Mouse (Mus musculus) Patski (cell line): Measurements from ENCODE around the gene Adh1. TPM values are rescaled to one million over a fixed set of nuclear protein-coding genes. Genes with fewer than 3 reads are reported as not detected.

Experiments used
- ATAC-seq: fragments of 100-300 bp; one replicate; pipeline ENCODE4 v1.8.0; 2021
- CTCF ChIA-PET: fragments of 350-600 bp; sonication (Branson Sonifier 250); formaldehyde crosslinking; loops from one replicate; lab custom pipeline; 2022; ENCODE audit warnings: inconsistent platforms; lab: Charles Lee
- POLR2A ChIA-PET: fragments of 350-600 bp; sonication (Branson Sonifier 250); formaldehyde crosslinking; loops from one replicate; lab custom pipeline; 2022; ENCODE audit warnings: antibody characterized with exemption, inconsistent platforms; lab: Charles Lee
- DNase-seq: peaks from one replicate; pipeline ENCODE4 v3.0.0-alpha.2; 2011; ENCODE audit warnings: low read depth, low spot score
- H3K27me3 ChIP-seq: fragments of 371-371 bp; one replicate; pipeline ENCODE4 v1.5.1; 2021
- CTCF ChIP-seq: fragments of 100-300 bp; IDR thresholded peaks from one replicate; pipeline ENCODE4 v1.5.1; 2021
- in situ Hi-C: fragments of 300-500 bp; cut with MboI; formaldehyde crosslinking; loops from 3 replicates; pipeline ENCODE4 v1.11.1; 2018; ENCODE audit warnings: low pct_unique_long_range_greater_than_20kb, mixed read lengths
- polyA plus RNA-seq: library from polyadenylated mRNA; unstranded; gene quantifications from one replicate; pipeline ENCODE4 v1.2.3, GENCODE M21; 2021

The Adh1 gene
- polyA plus RNA-seq, 1 experiment from 2014 or later: 1.1 TPM

DNA sequence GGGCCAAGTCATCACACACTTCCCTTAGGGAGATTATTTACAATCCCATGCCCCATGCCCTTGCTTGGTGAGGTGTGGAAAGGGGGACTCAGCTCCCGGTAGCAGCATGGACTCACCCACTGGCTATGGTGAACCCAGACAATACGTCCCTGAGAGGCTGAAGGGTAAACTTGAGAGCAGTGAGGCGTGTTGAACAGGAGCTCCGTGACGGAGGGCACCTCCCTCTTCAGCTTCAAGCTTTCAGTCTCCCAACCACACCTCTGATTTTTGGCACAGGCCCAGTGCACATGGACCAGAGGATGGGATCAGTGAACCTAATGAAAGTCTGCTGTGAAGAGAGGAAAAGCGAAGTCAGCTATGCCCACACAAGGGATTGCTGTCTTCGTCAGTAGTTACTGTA, 12.8 kb upstream of the Adh1 start:
- ChIA-PET CTCF (interaction anchor here (1.3 to 1.8 kb wide), 2 partner anchors 15 to 17 kb away, joined by 4 read pairs; no protein-coding TSS in a partner anchor), POLR2A (interaction anchor here (0.6 to 0.7 kb wide), 2 partner anchors 23 to 186 kb away, joined by 3 read pairs; no protein-coding TSS in a partner anchor)
- no peak for DNase-seq
- in situ Hi-C loops: no loop called here
- no peak for TF ChIP-seq CTCF
- ATAC-seq: no peak
- H3K27me3 ChIP-seq: no peaks in the 10 kb centered on the region

DNA sequence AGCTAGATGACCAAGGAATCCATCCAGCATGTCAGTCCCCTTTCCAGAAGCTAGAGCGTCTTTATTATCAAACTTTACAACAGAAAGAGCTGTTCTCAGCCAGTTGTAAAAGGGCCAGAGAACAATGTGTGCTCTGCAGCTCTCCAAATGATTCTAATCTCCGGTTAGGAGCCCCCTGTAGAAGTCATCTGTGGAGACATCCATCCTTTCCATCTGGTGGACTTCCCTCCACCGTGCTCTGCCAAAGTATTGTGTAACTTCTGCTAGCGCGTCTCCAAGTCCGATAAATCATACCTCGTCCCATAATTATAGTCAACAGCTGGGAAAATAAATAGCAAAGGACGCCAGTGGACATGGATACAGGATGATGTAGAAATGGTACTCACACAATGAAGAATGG, 12.0 kb upstream of the Adh1 start:
- no peak for ATAC-seq

DNA sequence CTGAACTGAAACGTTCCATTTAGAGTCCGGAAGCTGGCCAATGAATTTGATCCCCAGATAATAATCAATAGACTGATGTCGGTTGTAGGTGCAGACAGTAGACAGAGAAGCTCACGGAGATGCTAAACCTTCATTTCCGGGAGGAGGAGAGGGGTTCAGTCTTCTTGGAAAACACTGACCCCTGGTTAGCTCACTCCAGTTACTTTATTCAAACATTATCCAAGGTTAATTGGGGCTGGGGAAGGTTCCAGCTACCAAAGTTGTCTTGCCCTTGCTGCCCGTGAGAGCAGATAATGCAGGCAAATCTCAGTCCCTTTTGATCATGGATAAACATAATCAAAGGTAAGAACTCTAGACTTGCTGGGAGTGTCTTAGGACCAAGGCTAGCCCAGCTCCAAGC, 9.6 kb upstream of the Adh1 start:
- ChIA-PET CTCF (interaction anchor here (0.8 to 2.9 kb wide), 6 partner anchors 8 to 31 kb away, joined by 3 to 14 read pairs (median 4); no protein-coding TSS in a partner anchor), POLR2A (interaction anchor here (0.6 to 2.7 kb wide), 2 partner anchors 10 to 20 kb away, joined by 3 to 7 read pairs; no protein-coding TSS in a partner anchor)
- H3K27me3 ChIP-seq: no peaks in the 10 kb centered on the region
- ATAC-seq (no peak), DNase-seq (no peak)
- in situ Hi-C loops: no loop called here
- no peak for TF ChIP-seq CTCF

More for the DNA sequence above, 12.0 kb upstream of the Adh1 start:
- CTCF ChIA-PET: interaction anchor here (1.3 to 1.8 kb wide), 3 partner anchors 14 to 24 kb away, joined by 3 to 4 read pairs (median 4); no protein-coding TSS in a partner anchor
- no peak for TF ChIP-seq CTCF
- in situ Hi-C loops: no loop called here
- POLR2A ChIA-PET: interaction anchor here (0.7 kb wide), 1 partner anchor 22 kb away, joined by 3 read pairs; no protein-coding TSS in a partner anchor
- H3K27me3 ChIP-seq: no peaks in the 10 kb centered on the region
- no peak for DNase-seq

DNA sequence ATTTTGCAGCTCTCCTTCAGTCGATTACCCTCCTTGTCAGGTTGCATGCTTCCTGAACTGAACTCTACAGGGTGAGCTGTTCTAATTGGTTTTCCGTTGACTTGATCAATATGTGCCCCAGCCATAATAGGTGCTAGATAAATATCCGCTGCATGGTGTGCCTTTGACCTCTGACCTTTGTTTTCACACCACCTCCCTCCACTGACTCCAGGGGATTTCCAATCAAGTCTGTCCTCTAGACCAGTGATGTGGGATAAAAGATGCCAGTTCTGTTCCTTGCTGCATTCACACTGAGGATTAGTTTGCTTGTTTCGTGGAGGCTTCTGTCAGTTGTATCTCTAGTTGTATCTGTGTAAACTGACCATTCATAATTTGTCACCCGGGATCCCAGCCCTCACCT, 6.6 kb upstream of the Adh1 start:
- DNase-seq: no peak
- POLR2A ChIA-PET: no interaction called here
- in situ Hi-C loops: no loop called here
- TF ChIP-seq CTCF: no peak
- CTCF ChIA-PET: no interaction called here
- H3K27me3 ChIP-seq: no peaks in the 10 kb centered on the region
- ATAC-seq: no peak

DNA sequence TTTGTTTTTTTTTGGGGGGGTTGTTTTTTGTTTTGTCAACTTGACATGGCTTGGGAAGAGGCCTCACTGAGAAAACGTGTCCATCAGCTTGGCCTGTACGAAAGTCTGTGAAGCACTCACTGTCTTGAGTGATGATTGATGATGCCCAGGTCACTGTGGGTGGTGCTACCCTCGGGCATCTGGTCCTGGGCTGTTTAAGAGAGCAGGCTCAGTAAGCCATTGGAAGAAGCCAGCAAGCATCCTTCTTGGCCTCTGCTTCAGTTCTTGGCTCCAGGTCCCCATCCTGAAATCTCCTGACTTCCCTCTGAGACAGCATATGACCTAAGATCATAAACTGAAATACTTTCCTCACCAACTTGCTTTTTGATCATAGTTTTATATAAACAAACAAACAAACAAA, 5.4 kb upstream of the Adh1 start:
- ATAC-seq: no peak
- ChIA-PET CTCF (interaction anchor here (1.4 to 1.9 kb wide), 2 partner anchors 9 to 16 kb away, joined by 4 to 5 read pairs; no protein-coding TSS in a partner anchor), POLR2A (interaction anchor here (0.6 kb wide), 1 partner anchor 35 kb away, joined by 6 read pairs; no protein-coding TSS in a partner anchor)
- in situ Hi-C loops: no loop called here
- no peaks in the 10 kb centered on the region for H3K27me3 ChIP-seq
- TF ChIP-seq CTCF: no peak
- DNase-seq: no peak

DNA sequence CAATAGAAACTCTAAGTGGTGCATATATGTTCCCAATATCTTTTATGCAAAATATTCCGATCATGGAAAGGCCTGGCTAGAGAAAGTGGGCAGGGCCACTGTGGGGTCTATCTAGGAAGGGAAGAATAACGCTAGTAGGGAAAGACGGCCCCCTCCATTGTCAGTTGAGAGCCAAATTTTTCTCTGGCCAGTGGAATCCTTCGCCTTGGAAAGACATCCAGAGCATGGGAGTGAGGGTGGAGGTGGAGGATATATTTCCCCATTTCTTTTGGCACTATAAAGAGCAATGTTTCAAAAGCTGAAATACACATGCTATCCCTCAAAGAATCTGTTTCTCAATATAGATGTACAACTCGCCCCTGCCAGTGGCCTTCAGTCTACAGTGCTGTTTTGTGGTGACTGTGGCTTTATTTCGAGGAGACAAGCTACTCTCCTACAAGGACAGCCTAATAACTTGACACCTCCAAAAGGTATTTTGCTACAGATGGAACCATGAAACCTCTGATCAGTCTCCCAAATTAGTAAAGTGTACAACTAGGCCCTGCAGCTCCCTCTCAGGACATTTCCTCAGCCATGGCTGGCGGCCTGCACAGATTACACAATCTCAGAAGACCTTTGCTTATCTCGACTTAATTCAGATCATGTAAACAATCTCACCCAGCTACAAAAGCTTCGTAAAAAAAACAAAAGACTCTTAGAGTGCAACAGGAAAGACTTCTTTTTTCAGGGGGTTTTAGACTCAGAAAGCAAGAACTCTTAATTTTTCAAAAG, 4.8 kb upstream of the Adh1 start:
- DNase-seq (no peak), ATAC-seq (no peak)
- in situ Hi-C loops: no loop called here
- no peaks in the 10 kb centered on the region for H3K27me3 ChIP-seq
- no peak for TF ChIP-seq CTCF
- CTCF ChIA-PET: interaction anchor here (1.4 to 1.9 kb wide), 3 partner anchors 10 to 17 kb away, joined by 4 to 5 read pairs (median 4); no protein-coding TSS in a partner anchor
- POLR2A ChIA-PET: interaction anchor here (0.7 kb wide), 1 partner anchor 29 kb away, joined by 3 read pairs; no protein-coding TSS in a partner anchor

DNA sequence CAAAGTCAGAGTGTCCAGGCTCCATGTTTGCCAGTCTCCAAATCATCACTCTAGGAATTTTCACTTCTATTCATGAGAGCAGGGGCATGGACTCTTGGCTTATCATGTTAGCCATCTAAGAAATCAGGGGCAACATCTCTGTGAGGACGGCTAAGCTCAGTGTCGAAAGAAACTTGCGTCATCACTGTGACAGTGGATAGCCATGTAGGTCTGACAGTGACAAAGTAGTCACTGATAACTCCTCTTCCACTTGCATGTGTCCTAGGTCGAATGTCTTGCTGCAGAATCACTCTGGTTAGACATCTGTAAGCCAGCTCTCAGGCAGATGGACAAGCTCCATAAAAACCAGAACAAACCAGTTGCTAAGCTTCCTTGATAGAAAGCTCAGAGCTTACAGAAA, 1.8 kb downstream of the Adh1 start:
- no peak for ATAC-seq
- POLR2A ChIA-PET: no interaction called here
- in situ Hi-C loops: no loop called here

DNA sequence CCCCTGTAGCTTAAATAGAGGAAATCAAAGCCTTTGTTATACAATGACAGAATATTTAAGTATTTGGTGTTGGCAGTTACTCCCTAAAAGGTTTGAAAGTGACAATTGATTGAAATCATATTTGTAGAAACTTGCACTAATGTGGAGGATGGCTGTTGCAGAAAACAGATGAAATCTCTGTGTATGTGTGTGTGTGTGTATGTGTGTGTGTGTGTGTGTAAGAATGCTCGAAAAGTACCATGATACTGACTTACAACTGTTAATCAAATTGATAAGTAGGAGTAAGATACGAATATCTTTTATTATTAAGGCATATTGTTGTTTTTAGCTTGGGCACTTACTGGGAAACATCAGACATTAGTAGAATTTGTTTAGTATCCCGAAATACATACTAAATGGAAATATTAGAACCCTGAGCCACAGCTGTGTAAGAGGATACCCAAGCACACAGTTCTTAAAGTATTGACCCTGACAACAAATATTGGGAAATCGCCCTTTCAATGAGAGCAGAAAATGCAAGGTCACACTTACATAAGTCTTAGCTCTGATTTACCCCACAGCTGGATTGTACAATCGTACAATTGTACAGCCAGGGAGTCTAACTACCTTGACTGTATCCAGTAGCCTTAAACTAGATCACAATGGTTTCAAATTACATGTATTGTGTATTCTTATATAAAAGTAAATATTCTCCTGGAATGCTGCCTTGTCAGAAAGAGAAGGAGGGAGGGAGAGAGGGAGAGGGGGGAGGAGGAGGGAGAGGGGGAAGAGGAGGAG, 2.6 kb downstream of the Adh1 start:
- ChIA-PET POLR2A (interaction anchor here (0.7 kb wide), 1 partner anchor 963 kb away, joined by 5 read pairs; no protein-coding TSS in a partner anchor), CTCF (interaction anchor here (0.8 to 3.6 kb wide), 7 partner anchors 8 to 66 kb away, joined by 3 to 21 read pairs (median 4); no protein-coding TSS in a partner anchor)
- H3K27me3 ChIP-seq: no peaks in the 10 kb centered on the region
- in situ Hi-C loops: no loop called here
- no peak for DNase-seq
- ATAC-seq: no peak
- no peak for TF ChIP-seq CTCF

More for the DNA sequence above, 1.8 kb downstream of the Adh1 start:
- CTCF ChIA-PET: interaction anchor here (0.9 to 3.6 kb wide), 6 partner anchors 9 to 65 kb away, joined by 3 to 21 read pairs (median 6); no protein-coding TSS in a partner anchor
- H3K27me3 ChIP-seq: no peaks in the 10 kb centered on the region
- no peak for TF ChIP-seq CTCF
- DNase-seq: no peak

DNA sequence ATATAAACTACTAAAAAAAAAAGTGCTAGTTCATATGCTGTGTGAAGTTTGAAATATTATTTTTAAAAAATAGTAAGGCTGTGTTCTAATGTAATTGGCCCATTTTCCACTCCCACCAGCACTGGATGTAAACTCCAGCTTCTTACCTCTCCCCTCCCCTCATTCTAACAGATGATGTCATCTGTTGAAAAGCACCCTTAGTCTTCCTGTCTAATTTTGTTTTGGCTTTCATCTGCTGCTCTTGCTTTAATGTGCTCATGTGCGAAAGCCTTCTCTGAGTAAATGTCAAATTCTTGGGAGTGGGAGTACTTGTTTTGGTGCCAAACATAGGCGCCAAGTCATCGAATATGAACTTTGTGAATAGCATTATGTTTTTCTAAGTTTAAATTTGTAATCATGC, 3.9 kb downstream of the Adh1 start:
- ChIA-PET POLR2A (no interaction called here), CTCF (interaction anchor here (1.2 to 1.9 kb wide), 3 partner anchors 8 to 16 kb away, joined by 4 read pairs; no protein-coding TSS in a partner anchor)
- DNase-seq (no peak), ATAC-seq (no peak)
- in situ Hi-C loops: no loop called here
- TF ChIP-seq CTCF: no peak
- H3K27me3 ChIP-seq: no peaks in the 10 kb centered on the region

DNA sequence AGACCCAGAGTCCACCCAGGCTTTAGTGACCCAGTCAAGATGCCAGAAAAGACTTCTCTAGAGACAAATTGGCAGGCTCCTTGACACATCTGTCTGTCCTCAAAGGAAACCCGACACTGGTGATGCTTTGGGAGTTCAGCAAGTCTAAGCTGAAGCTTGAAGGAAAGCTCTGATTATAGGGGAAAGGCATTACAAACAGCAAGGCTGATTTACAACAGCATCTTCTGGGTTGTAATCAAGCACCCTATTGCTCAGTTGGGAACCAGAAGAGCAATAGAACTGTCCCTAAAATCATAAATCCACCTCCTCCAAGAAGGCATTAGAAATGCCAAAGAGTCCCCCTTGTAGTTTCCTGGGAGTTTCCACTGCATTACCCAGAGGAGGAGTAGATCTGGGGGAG, 9.7 kb downstream of the Adh1 start:
- ATAC-seq (no peak), DNase-seq (no peak)
- TF ChIP-seq CTCF: no peak
- no peaks in the 10 kb centered on the region for H3K27me3 ChIP-seq
- ChIA-PET POLR2A (interaction anchor here (2.5 kb wide), 1 partner anchor 18 kb away, joined by 7 read pairs; no protein-coding TSS in a partner anchor), CTCF (interaction anchor here (1.2 to 5.1 kb wide), 4 partner anchors 8 to 135 kb away, joined by 3 to 21 read pairs (median 4); partner anchors contain the start of gene Adh1)
- in situ Hi-C loops: no loop called here
